Comparison of ENCODE assay signal across 14 mouse cellular contexts in genomic region chr2:126795708-126796107, GRCm38 (mm10). TPM values are rescaled to one million over a fixed set of nuclear protein-coding genes. Genes with fewer than 3 reads are reported as not detected.
A peak's percentile ranks its signal among the peaks of the same experiment; 100 is the strongest.
DNase-seq lines count a peak whose midpoint lies in the region; ATAC-seq and TF ChIP-seq lines count a peak whose summit lies in the region.
"Had no signal": no experiment of that assay in that cellular context is flagged by ENCODE, and none has a peak within 500 bp of the region (broad histone marks: within the 10 kb centered on the region; RNA-seq: fewer than 3 reads in every experiment).

No protein-coding gene starts in this region.

- H3K27me3 ChIP-seq in heart, adult 2 months (ENCODE audit: control insufficient read depth, insufficient read depth, low read length) = no peaks in the 10 kb centered on the region
- no peaks in the 10 kb centered on the region for H3K27me3 ChIP-seq in lung, embryonic 14.5 days (ENCODE audit: insufficient read depth, low read length)
- H3K27me3 ChIP-seq in G1E (ENCODE audit: insufficient read depth, low read length) = no peaks in the 10 kb centered on the region
- no peaks in the 10 kb centered on the region for H3K27me3 ChIP-seq in forebrain, embryonic 15.5 days
- H3K27me3 ChIP-seq: midbrain, embryonic 12.5 days had no signal

- H3K9ac ChIP-seq in heart, adult 2 months (ENCODE audit: low read depth, low read length) = no peak overlapping the region
- H3K9ac ChIP-seq in lung, embryonic 14.5 days = no peak overlapping the region
- H3K9ac ChIP-seq in forebrain, embryonic 15.5 days (replicated peaks) = no peak overlapping the region
- H3K9ac ChIP-seq: midbrain, embryonic 12.5 days had no signal

- no peak for DNase-seq in heart, adult 2 months
- DNase-seq in heart, postnatal 10 days = no peak
- DNase-seq in lung, embryonic 14.5 days = peak; percentile 13
- DNase-seq in lung, adult 2 months = no peak
- no peak for DNase-seq in G1E (ENCODE audit: low spot score)
- peak; percentile 6 for DNase-seq in brain, embryonic 14.5 days (ENCODE audit: low read depth)
- DNase-seq in adrenal gland, postnatal 25 days = no peak
- DNase-seq: cerebellum, adult 8-10 months; heart, postnatal 14 days; kidney, postnatal 25 days had no signal

- TF ChIP-seq CTCF in heart, adult 2 months (IDR thresholded peaks at IDR 0.05) = peak; percentile 56
- peak; percentile 54 for TF ChIP-seq CTCF in lung, embryonic 14.5 days (IDR thresholded peaks at IDR 0.05; ENCODE audit: low read depth)
- no peak for TF ChIP-seq CTCF in lung, adult 2 months (IDR thresholded peaks at IDR 0.05; ENCODE audit: insufficient read depth, low read length)
- TF ChIP-seq CTCF in G1E (IDR thresholded peaks at IDR 0.05; ENCODE audit: low read depth, low read length) = peak; percentile 16; the same call in 1 of the 2 replicates
- TF ChIP-seq CTCF in brain, embryonic 14.5 days (IDR thresholded peaks at IDR 0.05; ENCODE audit: borderline replicate concordance, extremely low read depth, insufficient read depth, insufficient read length) = peak; percentile 36; the same call in 1 of the 2 replicates

- H3K4me1 ChIP-seq in heart, adult 2 months (ENCODE audit: control insufficient read depth, insufficient read depth, low read length) = no peaks in the 10 kb centered on the region
- no peaks in the 10 kb centered on the region for H3K4me1 ChIP-seq in lung, embryonic 14.5 days (ENCODE audit: insufficient read depth)
- H3K4me1 ChIP-seq in lung, adult 2 months (ENCODE audit: control insufficient read depth, insufficient read depth, low read length) = no peaks in the 10 kb centered on the region
- H3K4me1 ChIP-seq in G1E (ENCODE audit: insufficient read depth, low read depth, low read length) = no peaks in the 10 kb centered on the region
- H3K4me1 ChIP-seq in forebrain, embryonic 15.5 days = no peaks in the 10 kb centered on the region
- H3K4me1 ChIP-seq: midbrain, embryonic 12.5 days had no signal

- ATAC-seq in lung, embryonic 14.5 days (ENCODE audit: insufficient read depth) = no peak
- ATAC-seq in G1E (ENCODE audit: extremely low read depth, insufficient number of reproducible peaks, low FRiP score, poor library complexity, severe bottlenecking) = no peak
- ATAC-seq in forebrain, embryonic 15.5 days (replicated peaks) = no peak
- ATAC-seq: inflammation-experienced regulatory T-cells, adult 6 months had no signal

- intact Hi-C loops in heart, adult 2 months (cut with DNase I) = no loop called here
- intact Hi-C loops in heart, postnatal 10 days (cut with DNase I) = loop anchor here (5.0 kb wide), 1 partner anchor 202 kb away; no protein-coding TSS in a partner anchor

- no peak for TF ChIP-seq POLR2A in heart, adult 2 months (IDR thresholded peaks at IDR 0.05; ENCODE audit: insufficient read depth, low read depth, low read length)
- no peak for TF ChIP-seq POLR2A in lung, adult 2 months (IDR thresholded peaks at IDR 0.05; ENCODE audit: borderline replicate concordance, extremely low read depth, low read depth, low read length)
- no peak for TF ChIP-seq POLR2A in brain, embryonic 14.5 days (IDR thresholded peaks at IDR 0.05; ENCODE audit: borderline replicate concordance, extremely low read depth, insufficient read depth, insufficient read length, poor library complexity, severe bottlenecking)

- H3K27ac ChIP-seq in heart, adult 2 months = no peak overlapping the region
- H3K27ac ChIP-seq in lung, embryonic 14.5 days (ENCODE audit: low read depth) = no peak overlapping the region
- H3K27ac ChIP-seq in forebrain, embryonic 15.5 days (replicated peaks) = no peak overlapping the region
- H3K27ac ChIP-seq: midbrain, embryonic 12.5 days had no signal

- no peaks in the 10 kb centered on the region for H3K9me3 ChIP-seq in lung, embryonic 14.5 days (ENCODE audit: low read depth, low read length)
- no peaks in the 10 kb centered on the region for H3K9me3 ChIP-seq in G1E (replicated peaks)
- H3K9me3 ChIP-seq in forebrain, embryonic 15.5 days = no peaks in the 10 kb centered on the region
- H3K9me3 ChIP-seq: midbrain, embryonic 12.5 days had no signal

- no peaks in the 10 kb centered on the region for H3K79me2 ChIP-seq in heart, adult 2 months (replicated peaks; ENCODE audit: control insufficient read depth, insufficient read depth, low read length)

- H3K36me3 ChIP-seq in heart, adult 2 months (ENCODE audit: control insufficient read depth, insufficient read depth, low read length) = peaks cover 12% of the 10 kb centered on the region
- peaks cover 65% of the 10 kb centered on the region for H3K36me3 ChIP-seq in lung, embryonic 14.5 days (ENCODE audit: insufficient read depth)
- H3K36me3 ChIP-seq in G1E (replicated peaks) = peaks cover 84% of the 10 kb centered on the region
- peaks cover 76% of the 10 kb centered on the region for H3K36me3 ChIP-seq in forebrain, embryonic 15.5 days

- 87% methylated on average over 3 of the region's 3 CpGs for WGBS in heart, adult 2 months
- 78% methylated on average over 3 of the region's 3 CpGs for WGBS in lung, embryonic 14.5 days
- 84% methylated on average over 3 of the region's 3 CpGs for WGBS in lung, adult 2 months
- 92% methylated on average over 3 of the region's 3 CpGs for WGBS in forebrain, embryonic 15.5 days

- no peak for TF ChIP-seq EP300 in heart, adult 2 months (IDR thresholded peaks at IDR 0.05; ENCODE audit: insufficient read depth, low read depth, low read length)

- no peak overlapping the region for H3K4me2 ChIP-seq in lung, embryonic 14.5 days
- H3K4me2 ChIP-seq in forebrain, embryonic 15.5 days (replicated peaks) = no peak overlapping the region
- H3K4me2 ChIP-seq: midbrain, embryonic 12.5 days had no signal

- H3K4me3 ChIP-seq in heart, adult 2 months = no peak overlapping the region
- no peak overlapping the region for H3K4me3 ChIP-seq in lung, embryonic 14.5 days (ENCODE audit: low read depth, low read length)
- H3K4me3 ChIP-seq in lung, adult 2 months (replicated peaks; ENCODE audit: extremely low read depth, low read depth, low read length) = no peak overlapping the region
- H3K4me3 ChIP-seq in G1E (ENCODE audit: low read depth, low read length) = no peak overlapping the region
- H3K4me3 ChIP-seq in forebrain, embryonic 15.5 days = no peak overlapping the region
- H3K4me3 ChIP-seq: midbrain, embryonic 12.5 days had no signal

RNA-seq across cellular contexts. Expression of gene Usp50, which starts 12.4 kb away (rescaled TPM):
- total RNA-seq in heart, adult 2 months (2021) = not detected
- 1.1 and 1.5 TPM in 2 replicates for polyA plus RNA-seq in heart, adult 2 months (2012; rRNA removed)
- not detected for total RNA-seq in heart, postnatal 10 days (2021)
- 3.6 and 4.1 TPM in 2 replicates for polyA plus RNA-seq in lung, embryonic 14.5 days (2014; fragmentation: Nextera tagmentation; extraction: Ambion mirVana)
- polyA plus RNA-seq in lung, adult 2 months (2012; rRNA removed) = 0.49 and 0.84 TPM in 2 replicates
- not detected in 2 replicates for total RNA-seq in G1E (2014; fragmentation: Nextera tagmentation)
- total RNA-seq in G1E (2017) = 0.55 and 0.64 TPM in 2 replicates
- 0.07 TPM in 2 replicates for polyA plus RNA-seq in G1E (2012)
- 1.4 and 1.9 TPM in 2 replicates for polyA plus RNA-seq in brain, embryonic 14.5 days (2012; rRNA removed)
- not detected in 2 replicates for total RNA-seq in adrenal gland, postnatal 25 days (2021)
- 1.9 and 2.6 TPM in 2 replicates for polyA plus RNA-seq in forebrain, embryonic 15.5 days (2015; fragmentation: Nextera tagmentation; extraction: Ambion mirVana)
- total RNA-seq: granulocyte monocyte progenitor cell, adult 5-6 weeks had no signal

Comparison
In these comparisons a context has a peak if more than half of its experiments do, and no peak if none do; other contexts are left out.
1. DNase-seq: peak in lung, embryonic 14.5 days (single experiment) and brain, embryonic 14.5 days (single experiment); none in heart, adult 2 months (0 of 2), heart, postnatal 10 days (0 of 2), lung, adult 2 months (single experiment), G1E (single experiment) and adrenal gland, postnatal 25 days (single experiment).